Mouse (Mus musculus) fibroblast of lung, adult 2 months (primary cell): Measurements from ENCODE around the gene Prss34.

ENCODE experiments used
- DNase-seq: peaks from one replicate; pipeline ENCODE4 v3.0.0-alpha.2; 2011; ENCODE audit warnings: low read depth

Gene Prss34

DNA sequence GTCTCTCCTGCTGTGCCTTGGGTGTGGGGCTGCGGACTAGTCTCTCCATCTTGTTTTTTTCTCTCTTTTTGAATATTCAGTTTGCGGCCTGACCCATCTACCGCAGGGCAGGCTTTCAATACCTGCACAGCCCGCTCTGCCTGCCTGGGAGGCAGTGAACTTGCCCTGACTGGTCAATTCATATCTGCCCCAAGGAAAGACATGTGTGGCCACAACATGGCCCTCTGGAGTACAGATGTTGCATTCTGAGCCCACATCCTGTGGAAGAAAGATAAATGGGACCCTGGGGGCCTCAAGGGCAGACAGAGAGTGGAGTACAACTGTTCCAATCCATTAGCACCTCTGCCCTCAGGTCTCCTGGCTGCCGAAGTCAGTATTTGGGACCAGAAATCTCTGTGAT, at the start of gene Prss34:
TSS of gene Prss34 (plus strand) at position 301 of the 400 bp plus-strand sequence.
- DNase-seq = no peak

DNA sequence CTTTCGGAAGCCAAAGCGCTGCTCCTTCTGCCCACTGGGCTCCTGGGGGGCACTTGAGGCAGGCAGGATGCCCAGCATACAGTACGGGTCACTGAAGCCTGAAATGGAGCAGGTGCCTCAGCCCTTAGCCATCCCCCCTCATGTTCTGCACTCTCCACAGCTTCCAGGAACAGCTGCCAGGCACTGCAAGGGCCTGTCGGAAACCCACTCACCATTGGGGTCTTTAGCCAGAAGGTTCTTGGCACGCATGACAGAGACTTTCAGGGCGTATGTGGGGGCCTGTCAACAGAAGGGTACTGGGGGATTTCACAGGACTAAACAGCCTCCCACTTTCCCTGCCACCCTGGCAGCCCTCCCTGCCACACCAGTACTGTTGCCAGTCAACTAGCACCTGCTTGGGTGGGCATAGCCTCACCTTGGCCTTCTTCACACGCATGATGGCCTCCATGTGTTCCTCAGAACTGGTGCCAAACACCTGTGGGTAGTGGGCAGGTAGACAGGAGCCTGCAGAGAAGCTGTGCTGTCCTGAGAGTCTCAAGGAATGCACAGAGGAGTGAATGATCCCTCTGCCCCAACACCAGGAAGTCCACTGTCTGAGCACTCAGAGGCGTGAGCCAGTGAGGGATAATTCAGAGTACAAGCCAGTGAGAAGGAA, 47.9 kb upstream of the Prss34 start:
- DNase-seq = no peak

DNA sequence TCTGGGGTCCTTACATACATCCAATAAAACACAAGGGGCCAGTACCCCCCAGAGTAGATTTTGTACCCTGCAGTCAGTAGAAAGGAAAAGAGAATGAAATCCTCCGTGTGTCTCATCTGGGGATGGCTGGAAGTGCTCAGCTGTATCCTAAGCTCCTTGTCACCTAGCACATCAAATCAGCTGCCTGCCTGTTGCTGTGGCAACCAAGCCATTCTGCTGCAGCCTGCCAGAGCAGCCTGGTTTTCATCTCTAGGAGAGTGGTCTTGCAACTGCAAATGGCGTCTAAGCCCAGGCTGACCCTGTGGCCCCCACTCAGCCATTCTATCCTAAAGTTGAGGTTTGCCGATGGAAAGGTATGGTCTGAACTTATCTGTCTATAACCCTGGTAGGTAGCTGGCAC, 45.6 kb upstream of the Prss34 start:
- DNase-seq = no peak

DNA sequence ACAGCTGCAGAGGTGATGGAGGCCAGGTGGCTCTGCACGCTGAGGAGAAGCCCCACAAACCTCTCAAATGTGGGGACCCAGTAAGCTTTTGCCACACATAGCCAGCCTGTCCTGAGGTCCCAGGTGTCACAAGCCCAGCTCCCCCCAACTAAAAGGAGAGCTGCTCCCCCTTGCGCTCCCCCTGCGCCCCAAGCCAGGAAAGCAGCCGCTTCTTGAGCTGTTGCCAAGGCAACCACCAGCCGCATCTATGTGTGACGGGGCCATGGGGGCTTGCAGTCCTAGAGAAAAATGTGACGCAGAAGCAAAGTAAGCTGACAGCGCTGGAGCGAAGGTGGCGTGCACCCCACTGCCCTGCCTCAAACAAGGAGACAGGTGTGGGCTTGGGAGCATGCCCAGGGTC, 44.4 kb upstream of the Prss34 start:
- no peak for DNase-seq

DNA sequence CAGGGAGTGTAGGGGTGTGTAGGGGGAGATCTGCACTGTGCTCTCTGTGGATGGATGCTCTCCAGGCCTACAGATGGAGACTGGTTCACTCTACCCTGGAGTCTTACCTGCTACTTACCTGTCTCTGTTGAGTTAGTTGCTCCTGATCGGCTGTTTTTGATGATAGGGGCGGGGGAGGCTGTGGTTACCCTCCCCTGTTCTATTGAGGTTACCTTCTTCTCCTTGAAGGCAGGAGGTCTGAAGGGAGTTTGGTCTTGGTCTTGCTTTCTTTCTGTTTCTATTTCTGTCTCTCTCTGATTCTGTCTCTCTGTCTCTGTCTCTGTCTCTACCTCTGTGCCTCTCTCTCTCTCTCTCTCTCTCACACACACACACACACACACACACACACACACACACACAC, 43.1 kb upstream of the Prss34 start:
- no peak for DNase-seq

DNA sequence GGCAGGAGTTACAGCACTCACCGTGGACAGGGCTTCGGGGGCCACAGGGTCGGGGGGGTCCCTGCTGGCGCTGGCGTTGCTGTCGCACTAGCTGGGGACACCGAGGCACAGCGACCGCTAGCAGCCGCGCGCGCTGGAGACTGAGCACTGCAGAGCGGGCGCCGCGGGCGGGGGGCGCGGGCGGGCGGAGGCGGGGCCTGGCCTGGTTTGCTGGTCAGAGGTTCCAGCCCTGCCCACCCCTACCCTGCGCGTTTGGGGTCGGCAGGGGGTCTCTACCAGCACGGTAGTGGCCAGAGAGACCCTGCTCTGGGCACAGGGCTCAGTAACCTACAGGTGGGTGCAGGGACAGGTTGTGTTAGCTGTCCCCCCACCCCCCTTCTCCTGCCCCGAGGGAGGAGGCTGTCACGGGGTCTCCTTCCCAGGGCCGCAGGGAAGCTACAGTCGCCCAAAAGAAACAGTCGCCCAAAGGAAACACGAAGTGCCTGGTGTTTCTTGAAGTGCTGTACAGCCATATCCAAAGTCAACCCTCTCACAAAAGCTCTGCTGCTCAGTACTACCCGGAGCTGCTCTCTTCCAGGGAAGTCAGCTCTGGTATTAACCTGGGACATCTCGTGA, 41.9 kb upstream of the Prss34 start, which contains the start of gene Baiap3:
TSS of gene Baiap3 (minus strand) at position 225 of the 615 bp plus-strand sequence.
- DNase-seq = no peak

DNA sequence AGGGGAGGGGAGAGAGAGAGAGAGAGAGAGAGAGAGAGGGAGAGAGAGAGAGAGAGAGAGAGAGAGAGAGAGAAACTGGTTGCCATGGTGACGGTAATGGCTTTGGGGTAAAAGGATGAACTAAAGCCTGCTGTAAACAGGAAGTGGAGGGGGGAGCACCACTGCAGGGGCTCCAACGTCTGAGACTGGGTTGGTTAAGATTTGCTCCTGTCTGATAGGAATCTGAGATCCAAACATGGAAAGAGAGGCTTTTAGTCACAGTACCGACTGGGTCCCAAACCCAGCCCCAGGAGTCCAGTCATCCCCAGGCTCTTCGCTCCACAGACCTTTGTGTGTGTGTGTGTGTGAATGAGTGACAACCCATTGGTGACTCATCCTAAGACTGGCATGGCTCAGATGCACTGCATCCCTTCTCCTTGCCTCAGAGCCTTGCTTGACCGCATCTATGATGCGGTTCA, 40.4 kb upstream of the Prss34 start:
- DNase-seq = no peak

DNA sequence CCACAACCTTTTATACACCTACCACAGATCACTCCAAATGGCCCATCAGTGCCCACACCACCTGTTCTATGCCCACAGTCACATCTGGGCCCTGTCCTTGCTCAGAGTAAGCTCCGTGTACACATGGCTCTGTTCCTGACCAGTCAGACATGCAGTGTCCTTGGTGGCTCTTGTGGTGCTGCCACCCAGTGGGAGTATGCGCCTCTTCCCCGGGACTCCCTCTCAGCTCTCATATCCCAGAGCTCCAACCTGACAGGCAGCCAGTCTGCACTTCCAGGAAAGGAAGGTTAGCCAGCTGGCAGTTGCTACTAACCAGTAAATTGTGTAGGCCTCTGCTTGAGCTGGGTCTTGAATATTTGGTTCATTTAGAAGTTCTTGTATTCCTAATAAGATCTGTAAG, 33.7 kb upstream of the Prss34 start:
- DNase-seq = no peak

DNA sequence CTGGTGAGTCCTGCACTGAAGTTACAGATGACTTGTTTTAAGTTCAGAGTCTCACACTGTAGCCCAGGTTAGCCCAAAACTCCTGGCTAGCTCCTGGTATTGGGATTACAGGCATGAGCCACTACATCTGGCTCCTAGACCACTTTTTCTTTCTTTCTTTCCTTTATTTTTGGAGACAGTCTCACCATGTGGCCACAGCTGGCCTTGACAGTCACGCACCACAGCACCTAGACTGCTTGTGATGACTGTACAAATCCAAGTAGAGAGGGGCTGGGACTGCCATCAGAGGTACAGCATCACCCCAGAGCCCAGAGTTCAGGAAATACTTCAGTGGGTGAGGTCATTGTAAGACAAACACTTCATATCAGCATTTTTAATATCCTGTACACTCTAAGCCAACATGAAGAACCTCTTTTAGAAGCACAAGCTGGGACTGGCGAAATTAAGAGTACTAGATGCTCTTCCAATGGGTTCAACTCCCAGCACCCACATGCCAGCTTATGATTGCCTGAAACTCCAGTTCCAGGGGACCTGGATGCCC, 27.3 kb upstream of the Prss34 start:
- DNase-seq = no peak

DNA sequence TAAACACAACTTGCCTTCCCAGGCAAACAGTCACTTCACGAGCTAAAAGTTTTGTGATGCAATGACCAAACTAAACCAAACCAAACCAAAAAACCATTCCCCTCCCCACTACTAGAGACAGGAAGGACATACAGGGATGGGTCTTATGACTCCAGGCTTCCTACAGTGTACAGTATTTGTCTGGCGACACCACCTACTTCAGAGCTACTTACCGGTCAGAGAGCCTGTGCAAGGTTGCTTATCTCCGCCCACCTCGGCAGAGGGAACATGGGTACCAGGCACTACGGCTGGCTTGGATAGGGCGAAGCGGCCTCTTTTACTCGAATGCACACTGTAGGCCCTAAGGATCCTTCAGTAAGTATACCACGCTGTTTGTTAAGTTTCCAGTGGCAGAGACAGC, 25.9 kb upstream of the Prss34 start:
- DNase-seq = no peak

DNA sequence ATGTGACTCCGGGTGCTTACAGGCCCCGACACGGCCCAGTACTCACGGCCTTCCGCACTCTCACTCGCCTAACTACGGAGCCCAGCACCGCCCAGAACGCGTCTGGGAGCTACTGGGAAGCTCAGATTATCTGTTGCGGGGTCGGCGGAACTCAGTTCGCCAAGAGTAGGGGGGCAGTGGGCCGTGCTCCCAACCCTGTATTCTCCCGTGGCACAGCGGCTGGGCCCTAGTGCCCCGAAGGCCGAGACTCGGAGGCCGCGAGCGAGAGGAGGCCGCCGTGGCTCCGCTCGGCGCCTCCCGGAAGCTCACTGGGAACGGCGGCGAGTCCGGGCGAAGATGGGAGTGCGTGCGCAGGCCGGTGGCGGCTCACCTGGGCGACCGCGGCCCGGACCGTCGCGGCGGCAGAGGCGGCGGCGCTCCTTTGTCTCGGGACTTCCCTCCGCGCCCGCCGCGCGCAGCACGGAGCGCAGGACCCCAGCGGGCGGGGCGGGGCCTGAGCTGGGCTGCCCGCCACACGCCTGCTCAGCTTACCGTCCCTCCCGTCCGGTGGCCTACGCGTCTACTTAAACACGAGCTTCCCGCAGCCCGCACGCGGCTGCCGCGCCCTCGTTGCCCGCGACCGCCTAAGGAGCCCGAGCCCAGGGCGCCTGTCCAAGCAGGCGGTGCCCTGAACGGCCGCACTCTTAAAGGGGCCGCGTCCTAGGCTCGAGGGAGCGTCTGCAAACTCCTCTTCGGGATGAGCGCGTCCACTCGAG, 25.1 kb upstream of the Prss34 start:
- DNase-seq = peak; percentile 72

DNA sequence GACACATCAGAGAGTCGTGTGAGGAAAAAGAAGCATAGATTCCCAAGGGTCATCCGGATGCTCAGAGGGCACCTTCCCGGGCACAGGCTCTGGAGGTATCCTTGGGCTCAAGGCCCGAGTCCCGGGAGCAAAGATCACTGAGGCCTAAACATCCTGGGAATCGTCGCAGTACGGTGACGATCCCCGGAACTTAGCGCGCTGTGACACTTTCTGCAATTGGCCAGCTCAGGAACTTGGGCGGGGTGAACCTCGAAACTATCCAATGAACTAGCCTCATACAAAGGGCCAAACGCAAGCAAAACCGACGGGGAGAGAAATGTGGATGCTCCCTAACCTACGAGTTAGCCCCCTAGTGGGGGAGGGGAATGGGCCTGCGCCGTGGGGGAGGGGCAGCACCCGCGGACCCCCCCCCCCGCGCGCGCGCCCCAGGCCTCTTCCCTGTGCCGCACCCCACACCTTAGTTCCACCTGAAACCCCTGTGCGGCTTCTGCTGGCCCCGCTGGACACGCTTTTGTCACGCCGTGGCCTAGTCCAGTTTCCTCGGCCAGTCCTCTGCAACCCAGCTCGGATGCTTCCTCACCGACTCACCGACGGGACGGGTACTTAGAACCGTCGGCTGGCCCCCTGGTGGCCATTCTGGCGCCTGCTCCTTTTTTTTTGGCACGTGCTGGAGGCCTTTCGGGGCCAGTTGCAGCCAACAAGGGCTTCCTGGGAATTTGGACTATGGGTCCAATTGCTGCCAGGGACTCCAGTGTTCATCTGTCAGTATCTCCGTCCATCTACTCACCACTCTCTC, 24.3 kb upstream of the Prss34 start:
- DNase-seq = peak; percentile 93

DNA sequence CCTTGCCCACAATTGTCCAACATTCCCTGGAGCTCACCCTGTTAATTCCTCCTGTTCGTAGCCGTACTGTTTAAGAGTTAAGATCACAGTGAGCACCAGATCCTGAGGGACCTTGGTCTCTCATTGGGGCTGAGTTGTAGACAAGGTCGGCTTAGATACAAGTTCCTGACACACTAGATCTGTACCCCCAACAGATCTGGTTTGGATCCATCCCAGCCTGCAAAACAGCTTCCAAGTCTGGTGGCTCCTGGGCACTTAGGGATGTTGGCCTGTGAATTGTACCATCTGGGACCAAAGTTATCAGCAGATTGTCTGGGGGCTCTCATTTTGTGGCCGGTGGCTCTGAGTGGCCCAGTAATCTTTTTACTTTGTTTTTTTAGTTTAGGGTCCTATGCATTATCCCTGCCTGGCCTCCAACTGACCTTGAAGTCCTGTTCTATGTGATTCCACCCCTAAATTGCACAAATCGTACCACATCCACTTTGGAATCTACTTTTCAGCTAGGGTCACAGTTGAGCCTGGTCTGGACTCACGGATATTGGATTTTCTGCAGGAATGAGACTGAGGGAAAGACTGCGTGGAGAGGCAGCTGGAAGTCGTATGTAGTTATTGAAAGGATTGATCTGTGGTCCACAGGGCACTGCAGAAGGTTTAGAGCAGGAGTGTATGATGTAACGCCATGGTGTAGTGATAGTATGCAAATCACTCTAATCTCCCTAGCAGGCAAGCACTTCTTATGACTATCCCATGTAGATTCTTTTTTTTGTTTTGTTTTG, 23.4 kb upstream of the Prss34 start, which contains the start of gene Ube2i:
TSS of gene Ube2i (minus strand) at position 52 of the 776 bp plus-strand sequence.
- DNase-seq = no peak

DNA sequence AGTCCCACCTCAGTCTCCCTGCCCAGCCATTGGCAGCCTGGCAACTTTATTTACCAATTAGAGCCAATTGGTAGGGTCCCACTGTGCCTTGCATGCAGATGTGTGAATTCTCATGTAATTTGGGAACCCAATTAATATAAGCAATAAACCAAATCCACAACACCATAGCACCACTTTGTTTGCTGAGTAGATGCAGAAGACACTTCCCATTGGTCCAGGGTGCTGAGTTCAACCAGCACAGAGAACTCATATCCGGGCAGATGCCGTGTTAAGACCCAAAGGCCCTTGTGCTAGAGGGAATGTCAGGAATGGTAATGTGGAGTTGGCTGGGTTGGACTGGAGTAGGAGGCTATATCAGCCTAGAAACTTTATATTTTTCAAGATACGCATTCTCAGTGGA, 22.4 kb upstream of the Prss34 start:
- no peak for DNase-seq

DNA sequence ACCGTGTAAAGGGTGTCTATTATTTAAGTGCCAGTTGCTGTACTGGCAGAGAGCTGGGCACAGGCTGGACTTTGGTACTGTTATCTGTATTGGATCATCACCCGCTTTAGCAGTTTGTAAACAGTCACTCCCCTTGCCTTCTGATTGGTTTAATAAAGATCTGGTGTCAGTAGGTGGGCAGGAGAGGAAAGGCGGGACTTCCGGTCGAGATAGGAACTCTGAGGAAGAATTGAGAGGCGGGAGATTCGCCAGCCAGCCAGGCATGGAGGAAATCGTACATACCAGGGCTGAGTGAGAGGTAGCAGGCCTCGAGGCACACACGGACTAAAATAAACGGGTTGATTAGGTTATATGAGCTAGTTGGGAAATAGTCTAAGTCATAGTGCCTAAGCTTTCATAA, 16.1 kb upstream of the Prss34 start:
- no peak for DNase-seq

DNA sequence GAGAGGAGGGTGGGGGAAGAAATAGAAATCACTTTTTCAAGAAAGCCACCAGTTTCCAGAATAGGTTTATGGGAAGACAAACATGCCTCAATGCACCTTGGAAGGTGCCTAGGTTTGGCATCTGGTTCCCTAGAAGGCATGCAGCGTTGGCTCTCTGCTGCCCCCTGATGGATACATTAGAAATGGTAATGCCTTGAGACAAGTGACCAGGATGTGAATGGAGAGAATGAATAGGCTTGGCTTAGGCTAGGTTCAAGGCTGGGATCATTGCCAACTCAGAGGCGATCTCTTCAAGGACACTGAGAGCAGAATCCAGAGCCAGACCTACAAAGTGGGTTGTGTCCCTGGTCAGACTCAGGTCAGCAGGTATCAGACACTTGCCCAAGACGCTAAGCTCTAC, 13.2 kb upstream of the Prss34 start:
- DNase-seq = no peak

DNA sequence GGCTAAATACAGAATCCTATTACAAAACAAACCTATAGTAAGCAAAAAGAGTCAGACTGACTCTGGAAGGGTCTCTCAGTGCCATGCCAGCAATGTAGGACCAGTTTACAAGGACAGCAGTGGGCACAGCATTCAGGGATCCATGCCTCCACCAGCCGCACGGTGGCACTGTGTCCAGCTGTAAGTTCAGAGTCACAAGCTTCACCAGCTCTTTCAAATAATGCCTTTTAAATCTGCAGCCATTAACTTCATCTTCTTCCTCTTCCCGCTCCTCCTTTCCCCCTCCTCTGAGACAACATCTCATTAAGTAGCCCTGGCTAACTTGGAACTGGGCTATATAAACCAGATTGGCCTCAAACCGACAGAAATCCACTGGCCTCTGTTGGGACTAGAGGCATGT, 9.4 kb upstream of the Prss34 start:
- no peak for DNase-seq

DNA sequence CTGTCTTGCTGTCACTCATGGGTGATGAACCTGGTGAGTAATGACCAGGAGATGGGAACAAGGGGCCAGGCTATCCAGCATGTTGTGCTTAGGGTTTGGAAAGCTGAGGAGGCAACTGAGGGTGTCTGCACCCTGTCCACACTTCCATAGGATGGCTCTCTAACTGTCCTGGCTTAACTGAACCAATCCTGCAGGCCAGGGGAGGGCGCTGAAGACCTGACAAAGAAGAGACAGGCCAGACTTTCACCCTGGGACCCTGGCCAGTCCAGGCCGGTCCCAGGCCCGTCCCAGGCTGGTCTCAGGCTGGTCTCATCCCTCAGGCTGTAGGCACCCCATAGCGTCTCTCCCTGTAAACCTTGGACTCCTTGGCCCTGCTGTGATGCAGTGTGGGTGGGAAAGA, 7.8 kb upstream of the Prss34 start:
- DNase-seq = no peak

DNA sequence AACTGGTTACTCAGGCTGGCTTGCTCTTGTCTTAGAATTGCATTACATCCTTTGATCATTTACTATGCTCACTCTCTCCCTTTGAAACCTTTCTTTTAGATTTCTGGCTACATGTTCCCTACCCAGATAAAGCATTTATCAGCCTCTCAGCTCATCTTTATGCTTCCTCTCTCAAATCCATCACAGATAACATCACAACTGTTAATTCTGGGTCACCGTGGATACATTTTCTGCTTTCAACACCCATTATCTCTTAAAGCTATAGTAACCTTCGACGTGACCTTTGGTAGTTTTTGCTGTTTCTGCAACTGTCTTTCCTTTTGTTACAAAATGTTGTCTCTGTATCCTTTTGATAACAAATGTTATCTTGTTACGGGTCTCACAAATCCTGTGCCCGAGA, 4.7 kb upstream of the Prss34 start:
- no peak for DNase-seq

DNA sequence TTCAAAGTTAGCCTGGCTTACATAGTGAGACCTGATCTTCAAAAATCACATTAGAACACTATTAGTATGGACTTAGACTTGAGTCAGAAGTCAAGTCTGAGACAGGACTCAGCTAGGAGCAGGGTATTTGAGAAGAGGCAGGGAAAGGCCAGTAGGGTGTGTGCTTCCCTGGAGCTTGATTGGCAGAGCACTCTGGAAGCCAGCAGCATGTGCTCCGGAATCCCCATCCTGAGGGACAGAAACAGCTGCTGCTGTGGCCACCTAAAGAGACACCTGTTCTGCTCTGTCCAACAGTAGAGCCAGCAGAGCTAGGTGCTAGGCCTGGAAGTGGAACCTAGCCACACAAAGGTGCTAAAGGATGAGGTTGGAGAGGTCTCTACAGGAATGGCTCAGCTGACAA, 4.1 kb upstream of the Prss34 start:
- no peak for DNase-seq

DNA sequence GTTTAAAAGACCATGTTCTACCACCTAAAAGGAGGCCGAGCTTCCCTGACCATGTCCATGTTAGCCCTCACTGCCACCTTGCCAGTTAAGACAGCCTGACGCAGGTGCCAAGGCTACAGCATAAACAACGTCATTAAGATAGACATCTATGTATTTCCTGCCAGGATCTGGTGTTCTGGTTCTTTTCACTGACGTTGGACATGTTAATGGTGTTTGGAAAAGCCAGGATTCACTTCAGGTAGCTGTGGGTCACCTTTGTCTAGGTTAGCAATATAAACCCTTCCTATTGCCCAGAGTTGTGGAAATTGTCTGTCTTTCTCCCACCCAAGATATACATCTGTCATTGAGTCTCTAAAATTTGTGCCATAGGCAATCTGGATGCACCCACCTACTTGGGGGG, 10.2 kb downstream of the Prss34 start, which contains the start of gene Prss28:
TSS of gene Prss28 (plus strand) at position 301 of the 400 bp plus-strand sequence.
- no peak for DNase-seq
